ENCODE assay signal across 18 mouse cellular contexts in the genomic region with DNA sequence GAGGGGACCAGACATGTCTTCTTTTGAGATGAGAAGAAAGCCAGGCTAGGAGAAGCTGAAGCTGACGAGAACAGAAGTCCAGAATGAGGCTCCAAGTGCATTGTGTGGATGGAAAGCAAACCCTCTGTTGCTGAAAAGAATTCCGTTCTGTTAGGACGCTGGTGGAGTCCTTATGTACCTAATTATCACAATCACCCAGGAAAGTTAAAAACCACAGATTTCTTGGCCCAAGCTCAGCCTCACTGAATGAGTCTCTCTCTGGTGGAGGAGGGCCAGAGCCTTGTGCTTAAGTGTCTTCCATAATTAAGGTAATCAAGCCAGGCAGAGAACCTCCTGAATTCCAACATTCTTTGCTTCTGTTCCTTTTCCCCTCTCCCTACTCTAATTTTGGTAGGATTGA.
DNase-seq lines count a peak whose midpoint lies in the region; ATAC-seq lines count a peak whose summit lies in the region.
"Had no signal": no experiment of that assay in that cellular context is flagged by ENCODE, and none has a peak within 500 bp of the region (broad histone marks: within the 10 kb centered on the region; RNA-seq: fewer than 3 reads in every experiment).

No protein-coding gene starts in this region.

- H3K9ac ChIP-seq in heart, embryonic 11.5 days (ENCODE audit: low read depth, low read length), result no peak overlapping the region
- no peak overlapping the region for H3K9ac ChIP-seq in embryonic facial prominence, embryonic 14.5 days (ENCODE audit: low read depth, low read length)
- H3K9ac ChIP-seq: embryonic facial prominence, embryonic 15.5 days; forebrain, postnatal 0 days; hindbrain, embryonic 15.5 days had no signal

- H3K27me3 ChIP-seq in heart, embryonic 11.5 days (ENCODE audit: control insufficient read depth, insufficient read depth, low read length), result no peaks in the 10 kb centered on the region
- H3K27me3 ChIP-seq in embryonic facial prominence, embryonic 14.5 days (replicated peaks; ENCODE audit: control insufficient read depth, insufficient read depth, low read length), result no peaks in the 10 kb centered on the region
- no peaks in the 10 kb centered on the region for H3K27me3 ChIP-seq in hindbrain, embryonic 10.5 days (ENCODE audit: insufficient read depth, poor library complexity, severe bottlenecking)
- H3K27me3 ChIP-seq: embryonic facial prominence, embryonic 15.5 days; hindbrain, embryonic 15.5 days had no signal

- H3K4me3 ChIP-seq in heart, embryonic 11.5 days (ENCODE audit: low read depth, low read length), result no peak overlapping the region
- H3K4me3 ChIP-seq in embryonic facial prominence, embryonic 14.5 days (ENCODE audit: low read depth, low read length), result no peak overlapping the region
- no peak overlapping the region for H3K4me3 ChIP-seq in hindbrain, embryonic 10.5 days
- H3K4me3 ChIP-seq: embryonic facial prominence, embryonic 15.5 days; heart, embryonic 10.5 days; hindbrain, embryonic 15.5 days had no signal

- no peak overlapping the region for H3K4me2 ChIP-seq in heart, embryonic 11.5 days
- no peak overlapping the region for H3K4me2 ChIP-seq in embryonic facial prominence, embryonic 14.5 days (ENCODE audit: low read depth, low read length)
- H3K4me2 ChIP-seq: embryonic facial prominence, embryonic 15.5 days; hindbrain, embryonic 15.5 days had no signal

- peaks cover 2% of the 10 kb centered on the region; the same call in 1 of the 2 replicates for H3K4me1 ChIP-seq in heart, embryonic 11.5 days (ENCODE audit: control insufficient read depth, insufficient read depth, low read length)
- H3K4me1 ChIP-seq in embryonic facial prominence, embryonic 14.5 days (ENCODE audit: control insufficient read depth, insufficient read depth, low read length), result peaks cover 3% of the 10 kb centered on the region; the same call in 1 of the 2 replicates
- no peaks in the 10 kb centered on the region for H3K4me1 ChIP-seq in hindbrain, embryonic 10.5 days (replicated peaks)

- no peaks in the 10 kb centered on the region for H3K36me3 ChIP-seq in heart, embryonic 11.5 days (ENCODE audit: control insufficient read depth, insufficient read depth, low read length)
- no peaks in the 10 kb centered on the region for H3K36me3 ChIP-seq in embryonic facial prominence, embryonic 14.5 days (ENCODE audit: control insufficient read depth, insufficient read depth, low read length)
- no peaks in the 10 kb centered on the region for H3K36me3 ChIP-seq in hindbrain, embryonic 10.5 days
- H3K36me3 ChIP-seq: embryonic facial prominence, embryonic 15.5 days; heart, embryonic 10.5 days; hindbrain, embryonic 15.5 days had no signal

- no peak for ATAC-seq in heart, embryonic 11.5 days (replicated peaks; ENCODE audit: insufficient number of reproducible peaks, low FRiP score, low TSS enrichment)
- ATAC-seq in embryonic facial prominence, embryonic 14.5 days (ENCODE audit: low read depth), result peak; percentile 44; the same call in 1 of the 2 replicates
- ATAC-seq: forebrain, postnatal 0 days; intestine, embryonic 16.5 days had no signal

- 48% methylated on average over 3 of the region's 3 CpGs for WGBS in heart, embryonic 11.5 days (ENCODE audit: insufficient replicate concordance)
- 49% methylated on average over 3 of the region's 3 CpGs for WGBS in embryonic facial prominence, embryonic 14.5 days
- WGBS in hindbrain, embryonic 10.5 days, result 73% methylated on average over 3 of the region's 3 CpGs

- H3K9me3 ChIP-seq in heart, embryonic 11.5 days (replicated peaks; ENCODE audit: control insufficient read depth, low read length), result no peaks in the 10 kb centered on the region
- H3K9me3 ChIP-seq in embryonic facial prominence, embryonic 14.5 days (ENCODE audit: control insufficient read depth, low read length), result no peaks in the 10 kb centered on the region
- no peaks in the 10 kb centered on the region for H3K9me3 ChIP-seq in hindbrain, embryonic 10.5 days
- H3K9me3 ChIP-seq: embryonic facial prominence, embryonic 15.5 days; heart, embryonic 10.5 days; hindbrain, embryonic 15.5 days had no signal

- DNase-seq in heart, adult 11 months, result peak; percentile 66
- DNase-seq in 3T3-L1 (ENCODE audit: low read depth, low spot score), result peak; percentile 44
- DNase-seq in NIH3T3 (ENCODE audit: low read depth), result peak; percentile 44
- peak; percentile 65 for DNase-seq in embryonic facial prominence, embryonic 14.5 days (ENCODE audit: low spot score)
- no peak for DNase-seq in lung, postnatal 4 days
- no peak for DNase-seq in hindbrain, embryonic 10.5 days (ENCODE audit: low spot score)
- DNase-seq: adrenal gland, postnatal 10 days; cerebellum, adult 18-20 months; cerebellum, adult 9-11 months; embryo, embryonic 11 days; forebrain, postnatal 0 days; gastrocnemius, postnatal 14 days; kidney, adult 8-10 months had no signal

- no peak overlapping the region; the same call in 1 of the 2 replicates for H3K27ac ChIP-seq in heart, embryonic 11.5 days (ENCODE audit: low read depth, low read length)
- H3K27ac ChIP-seq in embryonic facial prominence, embryonic 14.5 days (replicated peaks; ENCODE audit: low read depth, low read length), result no peak overlapping the region
- H3K27ac ChIP-seq in hindbrain, embryonic 10.5 days, result no peak overlapping the region
- H3K27ac ChIP-seq: embryonic facial prominence, embryonic 15.5 days; heart, embryonic 10.5 days; hindbrain, embryonic 15.5 days had no signal

Comparison
In these comparisons a context has a peak if more than half of its experiments do, and no peak if none do; other contexts are left out.
1. DNase-seq: peak in heart, adult 11 months (single experiment), 3T3-L1 (single experiment), NIH3T3 (single experiment) and embryonic facial prominence, embryonic 14.5 days (single experiment); none in lung, postnatal 4 days (0 of 2) and hindbrain, embryonic 10.5 days (single experiment).